In the genomic region with DNA sequence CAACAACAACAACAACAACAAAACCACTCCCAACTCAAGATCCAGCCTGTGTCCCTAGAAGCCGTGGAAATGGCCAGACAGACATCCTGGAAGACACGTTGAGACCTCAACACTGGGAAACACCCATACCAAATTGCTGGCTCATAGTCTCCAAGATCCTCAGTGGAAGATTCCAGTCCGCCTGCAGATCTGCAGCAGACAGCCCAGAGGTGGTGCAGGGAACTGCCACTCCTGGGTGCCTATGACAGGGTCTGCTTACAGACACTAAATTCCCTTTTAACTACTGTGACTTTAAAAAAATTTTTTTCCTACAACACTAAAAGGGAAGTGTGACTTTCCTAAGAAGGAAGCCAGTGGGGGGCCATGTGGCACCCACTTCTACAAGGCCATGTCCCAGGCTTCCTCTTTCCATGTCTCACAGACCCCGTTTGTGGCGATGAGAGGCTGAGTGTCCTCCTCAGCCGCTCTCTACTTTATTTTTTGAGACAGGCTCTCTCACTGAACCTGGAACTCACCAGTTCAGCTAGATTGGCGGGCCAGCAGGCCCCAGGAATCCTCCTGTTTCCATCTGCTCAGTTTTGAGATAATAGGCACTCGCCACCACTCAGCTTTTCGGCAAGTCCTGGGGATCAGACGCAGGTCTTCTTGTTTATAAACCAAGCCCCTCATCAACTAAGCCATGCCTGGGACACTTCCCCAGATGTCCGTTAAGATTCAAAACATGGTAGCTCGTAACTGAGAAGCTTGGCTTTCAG, we compare ENCODE assay signal across 12 mouse cellular contexts. TPM values are rescaled to one million over a fixed set of nuclear protein-coding genes. Genes with fewer than 3 reads are reported as not detected.
DNase-seq lines count a peak whose midpoint lies in the region; ATAC-seq and TF ChIP-seq lines count a peak whose summit lies in the region.
"Had no signal": no experiment of that assay in that cellular context is flagged by ENCODE, and none has a peak within 500 bp of the region (broad histone marks: within the 10 kb centered on the region; RNA-seq: fewer than 3 reads in every experiment).

No protein-coding gene starts in this region.

- no peak for TF ChIP-seq CTCF in bone marrow, adult 2 months (IDR thresholded peaks at IDR 0.05; ENCODE audit: control insufficient read depth, insufficient read depth, low read length)
- no peak; the same call in 1 of the 2 replicates for TF ChIP-seq CTCF in liver, postnatal 0 days (IDR thresholded peaks at IDR 0.05; ENCODE audit: low read depth)

- H3K9ac ChIP-seq in liver, postnatal 0 days (replicated peaks), result no peak overlapping the region
- H3K9ac ChIP-seq in midbrain, embryonic 15.5 days, result no peak overlapping the region
- H3K9ac ChIP-seq in midbrain, embryonic 11.5 days (ENCODE audit: low read length), result no peak overlapping the region
- H3K9ac ChIP-seq: lung, embryonic 15.5 days had no signal

- H3K4me3 ChIP-seq in bone marrow, adult 2 months (replicated peaks; ENCODE audit: control insufficient read depth, low read depth, low read length), result no peak overlapping the region
- no peak overlapping the region for H3K4me3 ChIP-seq in liver, postnatal 0 days (ENCODE audit: low read depth, low read length)
- H3K4me3 ChIP-seq in midbrain, embryonic 15.5 days, result no peak overlapping the region
- no peak overlapping the region for H3K4me3 ChIP-seq in midbrain, embryonic 11.5 days (ENCODE audit: low read depth, low read length)
- H3K4me3 ChIP-seq: embryonic facial prominence, embryonic 10.5 days; lung, embryonic 15.5 days; myocyte had no signal

- H3K27ac ChIP-seq in bone marrow, adult 2 months (ENCODE audit: control insufficient read depth, insufficient read depth, low read depth, low read length, poor library complexity), result peak overlapping the region; percentile 3; the same call in 1 of the 2 replicates
- no peak overlapping the region for H3K27ac ChIP-seq in liver, postnatal 0 days (ENCODE audit: low read depth)
- no peak overlapping the region for H3K27ac ChIP-seq in midbrain, embryonic 15.5 days
- H3K27ac ChIP-seq in midbrain, embryonic 11.5 days (ENCODE audit: low read depth, low read length), result no peak overlapping the region
- H3K27ac ChIP-seq: embryonic facial prominence, embryonic 10.5 days; kidney, postnatal 0 days; lung, embryonic 15.5 days had no signal

- TF ChIP-seq EP300 in liver, postnatal 0 days (IDR thresholded peaks at IDR 0.05; ENCODE audit: low read depth), result no peak

- no peaks in the 10 kb centered on the region; the same call in 1 of the 2 replicates for H3K4me1 ChIP-seq in bone marrow, adult 2 months (ENCODE audit: control insufficient read depth, insufficient read depth, low read length)
- peaks cover 10% of the 10 kb centered on the region; the same call in 1 of the 2 replicates for H3K4me1 ChIP-seq in liver, postnatal 0 days (ENCODE audit: insufficient read depth)
- H3K4me1 ChIP-seq in midbrain, embryonic 15.5 days, result peaks cover 8% of the 10 kb centered on the region; the same call in 1 of the 2 replicates
- peaks cover 3% of the 10 kb centered on the region; the same call in 1 of the 2 replicates for H3K4me1 ChIP-seq in midbrain, embryonic 11.5 days (ENCODE audit: control insufficient read depth, insufficient read depth, low read length)
- H3K4me1 ChIP-seq: lung, embryonic 15.5 days had no signal

- ATAC-seq in liver, postnatal 0 days, result peak; percentile 51; the same call in 1 of the 2 replicates
- ATAC-seq in midbrain, embryonic 15.5 days (replicated peaks), result no peak
- ATAC-seq in midbrain, embryonic 11.5 days (ENCODE audit: low FRiP score), result no peak

- H3K4me2 ChIP-seq in liver, postnatal 0 days (ENCODE audit: low read depth, low read length), result 0 out of 2 replicates have a peak overlapping the region, but pooled peaks have one; percentile 9
- H3K4me2 ChIP-seq in midbrain, embryonic 15.5 days, result no peak overlapping the region
- H3K4me2 ChIP-seq in midbrain, embryonic 11.5 days, result no peak overlapping the region
- H3K4me2 ChIP-seq: lung, embryonic 15.5 days had no signal

- peak; percentile 43 for DNase-seq in layer of hippocampus, adult 11-12 months (ENCODE audit: low spot score)
- no peak for DNase-seq in layer of hippocampus, adult 8-10 months (ENCODE audit: low spot score in 2 of 2)
- DNase-seq in cerebellum, adult 8-10 months, result peak; percentile 51
- DNase-seq in liver, postnatal 0 days, result no peak
- no peak for DNase-seq in midbrain, embryonic 11.5 days (ENCODE audit: low spot score, missing footprints)
- DNase-seq: thymus, adult 18-20 months had no signal

- H3K36me3 ChIP-seq in liver, postnatal 0 days (replicated peaks; ENCODE audit: insufficient read depth, low read length), result no peaks in the 10 kb centered on the region
- no peaks in the 10 kb centered on the region for H3K36me3 ChIP-seq in midbrain, embryonic 15.5 days (replicated peaks)
- H3K36me3 ChIP-seq in midbrain, embryonic 11.5 days (ENCODE audit: control insufficient read depth, insufficient read depth, low read length), result no peaks in the 10 kb centered on the region
- H3K36me3 ChIP-seq: embryonic facial prominence, embryonic 10.5 days; lung, embryonic 15.5 days had no signal

- no peaks in the 10 kb centered on the region for H3K9me3 ChIP-seq in liver, postnatal 0 days (ENCODE audit: low read length)
- H3K9me3 ChIP-seq in midbrain, embryonic 15.5 days, result no peaks in the 10 kb centered on the region
- no peaks in the 10 kb centered on the region for H3K9me3 ChIP-seq in midbrain, embryonic 11.5 days (ENCODE audit: control insufficient read depth, low read length)
- H3K9me3 ChIP-seq: embryonic facial prominence, embryonic 10.5 days; lung, embryonic 15.5 days had no signal

- WGBS in bone marrow, adult 2 months, result 32% methylated on average over 12 of the region's 12 CpGs
- WGBS in liver, postnatal 0 days (ENCODE audit: insufficient replicate concordance), result 37% methylated on average over 12 of the region's 12 CpGs
- 74% methylated on average over 12 of the region's 12 CpGs for WGBS in midbrain, embryonic 15.5 days
- 82% methylated on average over 12 of the region's 12 CpGs for WGBS in midbrain, embryonic 11.5 days

- H3K27me3 ChIP-seq in liver, postnatal 0 days (ENCODE audit: insufficient read depth, low read length), result no peaks in the 10 kb centered on the region
- no peaks in the 10 kb centered on the region for H3K27me3 ChIP-seq in midbrain, embryonic 15.5 days (replicated peaks)
- H3K27me3 ChIP-seq in midbrain, embryonic 11.5 days (ENCODE audit: control insufficient read depth, insufficient read depth, low read length), result no peaks in the 10 kb centered on the region
- H3K27me3 ChIP-seq: lung, embryonic 15.5 days had no signal

- TF ChIP-seq POLR2A in bone marrow, adult 2 months (IDR thresholded peaks at IDR 0.05; ENCODE audit: borderline replicate concordance, control insufficient read depth, low read depth, low read length), result no peak

RNA-seq across cellular contexts. Expression of gene Pdgfa, which starts 27.4 kb away (rescaled TPM):
- total RNA-seq in layer of hippocampus, adult 8-10 months (2022), result 10 to 100 TPM; 41.3 to 48.8 (median 46.4) TPM
- 5.6 and 6.8 TPM in 2 replicates for polyA plus RNA-seq in bone marrow, adult 2 months (2011; ENCODE audit: insufficient read depth, insufficient read length, low replicate concordance, missing spikeins)
- polyA plus RNA-seq in liver, postnatal 0 days (2015; fragmentation: Nextera tagmentation; extraction: Ambion mirVana), result 2.5 and 2.9 TPM in 2 replicates
- 22.5 and 23.6 TPM in 2 replicates for polyA plus RNA-seq in midbrain, embryonic 15.5 days (2015; fragmentation: Nextera tagmentation; extraction: Ambion mirVana)
- 3.3 and 3.9 TPM in 2 replicates for polyA plus RNA-seq in midbrain, embryonic 11.5 days (2014; fragmentation: Nextera tagmentation; extraction: Ambion mirVana)

Comparison
In these comparisons a context has a peak if more than half of its experiments do, and no peak if none do; other contexts are left out.
1. DNase-seq: peak in layer of hippocampus, adult 11-12 months (single experiment) and cerebellum, adult 8-10 months (single experiment); none in layer of hippocampus, adult 8-10 months (0 of 2), liver, postnatal 0 days (single experiment) and midbrain, embryonic 11.5 days (single experiment).